Mouse (Mus musculus): ENCODE measurements at regions not wholly inside any gene's neighbourhood (a gene's known extent, or its start where the extent isn't known, plus 50 kb on each side); places are given as distances from the start of the nearest gene placed in this dataset.

DNA sequence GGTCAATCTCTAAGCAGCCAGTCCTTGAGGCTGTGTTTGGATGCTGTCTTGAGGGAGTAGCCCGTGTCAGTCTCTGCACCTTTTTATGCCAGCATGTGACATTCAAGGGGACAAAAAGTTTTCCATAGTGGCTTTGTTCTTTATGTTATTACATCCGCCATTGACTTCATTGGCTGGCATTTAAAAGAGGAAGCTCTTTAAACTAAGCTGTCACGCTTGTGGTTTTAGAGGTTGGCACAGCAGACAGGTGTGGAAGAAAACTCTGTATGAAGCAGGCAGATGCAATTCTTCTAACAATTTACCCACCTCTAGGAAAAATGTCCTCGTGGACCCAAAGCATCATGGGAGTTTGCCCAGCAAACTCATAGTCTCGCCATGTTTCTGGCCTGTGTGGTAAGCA is 297.5 kb upstream of the Gadl1 start:
- Histone ChIP-seq H3K4me3 (ENCODE audit: low read depth, low read length) (no peak overlapping the region), H3K4me2 (ENCODE audit: low read depth, low read length) (no peak overlapping the region), H3K36me3 (replicated peaks; ENCODE audit: control insufficient read depth, insufficient read depth, low read length) (no peaks in the 10 kb centered on the region), H3K27me3 (ENCODE audit: control insufficient read depth, insufficient read depth, low read length) (no peaks in the 10 kb centered on the region), H3K9ac (replicated peaks; ENCODE audit: low read depth, low read length) (no peak overlapping the region), H3K9me3 (replicated peaks; ENCODE audit: control insufficient read depth, low read length) (no peaks in the 10 kb centered on the region), H3K4me1 (ENCODE audit: control insufficient read depth, insufficient read depth) (no peaks in the 10 kb centered on the region), H3K27ac (ENCODE audit: low read depth) (no peak overlapping the region)
- 80% methylated on average over 5 of the region's 5 CpGs for WGBS
- TF ChIP-seq CTCF (IDR thresholded peaks at IDR 0.05; ENCODE audit: low read depth) (no peak), EP300 (IDR thresholded peaks at IDR 0.05; ENCODE audit: low read depth) (no peak)
- DNase-seq (ENCODE audit: low spot score) = no peak
- ATAC-seq (ENCODE audit: insufficient read depth, low read depth) = no peak

DNA sequence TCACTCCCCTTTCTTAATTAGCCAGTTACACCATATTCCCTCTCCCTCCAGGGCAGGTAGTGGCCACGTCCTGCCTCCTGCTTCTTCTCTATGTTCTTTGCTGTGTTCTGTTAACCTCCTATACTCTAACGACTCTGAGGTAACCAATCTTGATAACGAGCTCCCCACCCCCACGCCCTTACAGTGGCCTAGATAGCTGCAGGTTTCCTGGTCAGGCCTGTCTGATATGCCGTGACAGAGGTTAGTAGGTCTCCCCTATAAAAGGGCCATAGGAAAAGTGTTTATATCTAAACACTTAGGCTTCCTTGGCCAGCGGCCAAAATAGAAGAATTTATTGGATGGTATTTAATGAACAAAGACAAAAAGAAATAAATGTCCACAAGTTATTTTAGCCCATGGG is 296.3 kb upstream of the Gadl1 start:
- Histone ChIP-seq H3K9me3 (replicated peaks; ENCODE audit: control insufficient read depth, low read length) (no peaks in the 10 kb centered on the region), H3K27me3 (ENCODE audit: control insufficient read depth, insufficient read depth, low read length) (no peaks in the 10 kb centered on the region), H3K36me3 (replicated peaks; ENCODE audit: control insufficient read depth, insufficient read depth, low read length) (no peaks in the 10 kb centered on the region), H3K4me2 (ENCODE audit: low read depth, low read length) (no peak overlapping the region), H3K27ac (ENCODE audit: low read depth) (no peak overlapping the region), H3K4me1 (ENCODE audit: control insufficient read depth, insufficient read depth) (no peaks in the 10 kb centered on the region), H3K9ac (replicated peaks; ENCODE audit: low read depth, low read length) (no peak overlapping the region), H3K4me3 (ENCODE audit: low read depth, low read length) (no peak overlapping the region)
- ATAC-seq (ENCODE audit: insufficient read depth, low read depth) (no peak), DNase-seq (ENCODE audit: low spot score) (no peak)
- 44% methylated on average over 6 of the region's 6 CpGs for WGBS
- TF ChIP-seq EP300 (IDR thresholded peaks at IDR 0.05; ENCODE audit: low read depth) = no peak
- TF ChIP-seq CTCF (IDR thresholded peaks at IDR 0.05; ENCODE audit: low read depth) = no peak

GRCm38 (mm10) chr9:115614007-115614406 is 295.2 kb upstream of the Gadl1 start:
- H3K36me3 ChIP-seq (replicated peaks; ENCODE audit: control insufficient read depth, insufficient read depth, low read length) = no peaks in the 10 kb centered on the region
- H3K9ac ChIP-seq (replicated peaks; ENCODE audit: low read depth, low read length) = no peak overlapping the region
- H3K27me3 ChIP-seq (ENCODE audit: control insufficient read depth, insufficient read depth, low read length) = no peaks in the 10 kb centered on the region
- no peak overlapping the region for H3K4me2 ChIP-seq (ENCODE audit: low read depth, low read length)
- ATAC-seq (ENCODE audit: insufficient read depth, low read depth) (no peak), DNase-seq (ENCODE audit: low spot score) (no peak)
- no peaks in the 10 kb centered on the region for H3K4me1 ChIP-seq (ENCODE audit: control insufficient read depth, insufficient read depth)
- no peak overlapping the region for H3K27ac ChIP-seq (ENCODE audit: low read depth)
- no peaks in the 10 kb centered on the region for H3K9me3 ChIP-seq (replicated peaks; ENCODE audit: control insufficient read depth, low read length)
- WGBS = 73% methylated on average over 2 of the region's 2 CpGs
- no peak overlapping the region for H3K4me3 ChIP-seq (ENCODE audit: low read depth, low read length)
- no peak for TF ChIP-seq EP300 (IDR thresholded peaks at IDR 0.05; ENCODE audit: low read depth)
- no peak for TF ChIP-seq CTCF (IDR thresholded peaks at IDR 0.05; ENCODE audit: low read depth)

DNA sequence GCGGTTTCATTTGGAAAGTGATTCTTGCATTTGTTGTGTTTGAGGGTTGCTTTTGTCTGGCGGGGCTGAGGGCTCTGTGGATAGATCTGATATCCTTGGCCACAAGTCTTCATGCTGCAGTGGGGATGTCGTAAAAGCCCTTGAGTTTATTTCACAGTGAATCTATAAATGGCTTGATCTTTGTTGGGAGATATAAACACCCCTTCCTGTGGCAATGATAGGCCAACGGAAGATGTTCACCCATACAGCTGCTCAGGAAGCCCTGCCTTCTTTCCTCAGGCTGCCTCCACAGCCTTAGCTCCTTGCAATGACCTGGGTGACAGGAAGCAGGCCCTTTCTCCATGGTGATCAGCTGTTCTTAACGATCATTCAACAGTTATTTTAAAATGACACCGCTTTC is 291.3 kb upstream of the Gadl1 start:
- H3K4me2 ChIP-seq (ENCODE audit: low read depth, low read length) = no peak overlapping the region
- WGBS = 66% methylated on average over 6 of the region's 6 CpGs
- DNase-seq (ENCODE audit: low spot score) = no peak
- no peaks in the 10 kb centered on the region for H3K36me3 ChIP-seq (replicated peaks; ENCODE audit: control insufficient read depth, insufficient read depth, low read length)
- H3K27ac ChIP-seq (ENCODE audit: low read depth) = no peak overlapping the region
- no peaks in the 10 kb centered on the region for H3K27me3 ChIP-seq (ENCODE audit: control insufficient read depth, insufficient read depth, low read length)
- TF ChIP-seq EP300 (IDR thresholded peaks at IDR 0.05; ENCODE audit: low read depth) (no peak), CTCF (IDR thresholded peaks at IDR 0.05; ENCODE audit: low read depth) (no peak)
- H3K9me3 ChIP-seq (replicated peaks; ENCODE audit: control insufficient read depth, low read length) = no peaks in the 10 kb centered on the region
- ATAC-seq (ENCODE audit: insufficient read depth, low read depth) = no peak
- no peak overlapping the region for H3K9ac ChIP-seq (replicated peaks; ENCODE audit: low read depth, low read length)
- no peaks in the 10 kb centered on the region for H3K4me1 ChIP-seq (ENCODE audit: control insufficient read depth, insufficient read depth)
- H3K4me3 ChIP-seq (ENCODE audit: low read depth, low read length) = no peak overlapping the region

- ATAC-seq (ENCODE audit: insufficient read depth, low read depth) = peak; percentile 30; the same call in 1 of the 2 replicates
- TF ChIP-seq CTCF (IDR thresholded peaks at IDR 0.05; ENCODE audit: low read depth) (no peak), EP300 (IDR thresholded peaks at IDR 0.05; ENCODE audit: low read depth) (no peak)
- no peaks in the 10 kb centered on the region for H3K4me1 ChIP-seq (ENCODE audit: control insufficient read depth, insufficient read depth)
- no peaks in the 10 kb centered on the region for H3K36me3 ChIP-seq (replicated peaks; ENCODE audit: control insufficient read depth, insufficient read depth, low read length)
- H3K27ac ChIP-seq (ENCODE audit: low read depth) = no peak overlapping the region
- no peaks in the 10 kb centered on the region for H3K9me3 ChIP-seq (replicated peaks; ENCODE audit: control insufficient read depth, low read length)
- WGBS = 35% methylated on average over 5 of the region's 5 CpGs
- H3K4me2 ChIP-seq (ENCODE audit: low read depth, low read length) = no peak overlapping the region
- no peaks in the 10 kb centered on the region for H3K27me3 ChIP-seq (ENCODE audit: control insufficient read depth, insufficient read depth, low read length)
- peak; percentile 7 for DNase-seq (ENCODE audit: low spot score)
- H3K4me3 ChIP-seq (ENCODE audit: low read depth, low read length) = no peak overlapping the region
- no peak overlapping the region for H3K9ac ChIP-seq (replicated peaks; ENCODE audit: low read depth, low read length)
Observed at GRCm38 (mm10) chr9:115623948-115624347, 285.3 kb upstream of the Gadl1 start.

DNA sequence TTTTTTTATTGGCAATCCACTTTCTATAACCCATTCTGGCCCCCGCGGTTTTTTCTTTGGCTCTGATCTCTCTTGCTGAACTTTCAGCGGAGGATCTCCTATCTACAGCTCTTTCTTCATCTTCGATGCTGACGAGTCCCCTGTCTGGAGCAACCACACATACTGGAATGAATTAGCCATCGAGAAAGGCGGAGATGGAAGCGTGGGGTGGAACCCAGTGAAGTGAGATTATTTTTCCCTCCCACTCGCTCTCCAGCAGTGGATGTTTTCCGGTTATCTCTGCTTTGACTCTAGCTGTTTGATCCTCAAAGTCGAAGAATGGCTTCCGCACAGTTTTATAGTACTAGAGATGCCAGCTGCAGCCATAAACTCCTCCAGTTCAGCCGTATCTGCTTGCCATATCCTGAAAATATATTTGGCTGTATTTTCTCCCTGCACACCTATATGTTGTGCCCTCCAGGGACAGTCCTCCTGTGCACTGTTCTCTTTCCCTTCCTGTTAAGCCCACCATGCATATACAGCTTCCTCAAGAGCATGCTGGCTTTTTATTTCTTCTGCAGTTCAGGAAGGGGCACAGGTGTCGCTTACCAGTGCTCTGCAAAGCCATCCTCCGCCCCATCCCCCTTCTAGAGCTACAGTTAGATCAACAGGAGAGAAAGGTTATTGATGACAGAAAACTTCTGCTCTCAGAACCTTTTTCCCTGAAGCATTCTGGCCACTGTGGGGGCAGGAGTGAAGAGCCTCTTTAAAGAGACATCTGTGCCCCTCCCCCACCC is 284.3 kb upstream of the Gadl1 start:
- no peaks in the 10 kb centered on the region for H3K36me3 ChIP-seq (replicated peaks; ENCODE audit: control insufficient read depth, insufficient read depth, low read length)
- H3K9me3 ChIP-seq (replicated peaks; ENCODE audit: control insufficient read depth, low read length) = no peaks in the 10 kb centered on the region
- no peak overlapping the region for H3K9ac ChIP-seq (replicated peaks; ENCODE audit: low read depth, low read length)
- DNase-seq (ENCODE audit: low spot score) (no peak), ATAC-seq (ENCODE audit: insufficient read depth, low read depth) (no peak)
- TF ChIP-seq EP300 (IDR thresholded peaks at IDR 0.05; ENCODE audit: low read depth) = no peak
- no peak for TF ChIP-seq CTCF (IDR thresholded peaks at IDR 0.05; ENCODE audit: low read depth)
- no peak overlapping the region for H3K4me2 ChIP-seq (ENCODE audit: low read depth, low read length)
- H3K27me3 ChIP-seq (ENCODE audit: control insufficient read depth, insufficient read depth, low read length) = no peaks in the 10 kb centered on the region
- H3K4me1 ChIP-seq (ENCODE audit: control insufficient read depth, insufficient read depth) = no peaks in the 10 kb centered on the region
- H3K27ac ChIP-seq (ENCODE audit: low read depth) = no peak overlapping the region
- no peak overlapping the region for H3K4me3 ChIP-seq (ENCODE audit: low read depth, low read length)
- WGBS = 60% methylated on average over 15 of the region's 15 CpGs
